Mouse (Mus musculus): ENCODE results near the gene Cox4i2. TPM values are rescaled to one million over a fixed set of nuclear protein-coding genes. Genes with fewer than 3 reads are reported as not detected.

Gene Cox4i2
- total RNA-seq, 2 experiments from 2014 or later: 1.4 to 1.6 TPM

- no peak for DNase-seq (ENCODE audit: low spot score in 2 of 2)
- no peak overlapping the region for H3K27ac ChIP-seq
- no peak overlapping the region for H3K4me3 ChIP-seq
- TF ChIP-seq CTCF (conservative IDR thresholded peaks at IDR 0.05): no peak
Measured at GRCm38 (mm10) chr2:152764172-152765044, 10.4 kb downstream of the Cox4i2 start.

- no peak for DNase-seq (ENCODE audit: low spot score in 2 of 2)
- H3K27ac ChIP-seq: no peak overlapping the region
- no peak for TF ChIP-seq CTCF (conservative IDR thresholded peaks at IDR 0.05)
- no peak overlapping the region for H3K4me3 ChIP-seq
Measured at GRCm38 (mm10) chr2:152765045-152765674, 11.2 kb downstream of the Cox4i2 start.

GRCm38 (mm10) chr2:152766387-152767123 is 12.6 kb downstream of the Cox4i2 start:
- TF ChIP-seq CTCF (conservative IDR thresholded peaks at IDR 0.05): peak; percentile 90
- peak; percentile 76 to 92 for DNase-seq (ENCODE audit: low spot score in 2 of 2)

GRCm38 (mm10) chr2:152767618-152768271 is 13.8 kb downstream of the Cox4i2 start:
- no peak for DNase-seq (ENCODE audit: low spot score in 2 of 2)
- H3K4me3 ChIP-seq: no peak overlapping the region
- no peak overlapping the region for H3K27ac ChIP-seq
- peak; percentile 76 for TF ChIP-seq CTCF (conservative IDR thresholded peaks at IDR 0.05)

More at GRCm38 (mm10) chr2:152766387-152767123, 12.6 kb downstream of the Cox4i2 start:
- Histone ChIP-seq H3K27ac (no peak overlapping the region), H3K4me3 (no peak overlapping the region)

- no peak for DNase-seq (ENCODE audit: low spot score in 2 of 2)
- Histone ChIP-seq H3K27ac (no peak overlapping the region), H3K4me3 (no peak overlapping the region)
- no peak for TF ChIP-seq CTCF (conservative IDR thresholded peaks at IDR 0.05)
Measured at GRCm38 (mm10) chr2:152769677-152770076, 15.7 kb downstream of the Cox4i2 start.

- Histone ChIP-seq H3K27ac (no peak overlapping the region), H3K4me3 (no peak overlapping the region)
- DNase-seq (ENCODE audit: low spot score in 2 of 2): no peak
- no peak for TF ChIP-seq CTCF (conservative IDR thresholded peaks at IDR 0.05)
Measured at GRCm38 (mm10) chr2:152771571-152771970, 17.6 kb downstream of the Cox4i2 start.

GRCm38 (mm10) chr2:152772231-152772630 is 18.3 kb downstream of the Cox4i2 start:
- Histone ChIP-seq H3K27ac (no peak overlapping the region), H3K4me3 (no peak overlapping the region)
- TF ChIP-seq CTCF (conservative IDR thresholded peaks at IDR 0.05): no peak
- DNase-seq (ENCODE audit: low spot score in 2 of 2): no peak

- H3K4me3 ChIP-seq: no peak overlapping the region
- peak overlapping the region; percentile 90 for H3K27ac ChIP-seq
- no peak for DNase-seq (ENCODE audit: low spot score in 2 of 2)
- TF ChIP-seq CTCF (conservative IDR thresholded peaks at IDR 0.05): no peak
Measured at GRCm38 (mm10) chr2:152775357-152775756, 21.4 kb downstream of the Cox4i2 start.

- DNase-seq (ENCODE audit: low spot score in 2 of 2): no peak
- TF ChIP-seq CTCF (conservative IDR thresholded peaks at IDR 0.05): no peak
- Histone ChIP-seq H3K4me3 (no peak overlapping the region), H3K27ac (peak overlapping the region; percentile 90)
Measured at GRCm38 (mm10) chr2:152776019-152776418, 22.0 kb downstream of the Cox4i2 start.

- Histone ChIP-seq H3K4me3 (no peak overlapping the region), H3K27ac (peak overlapping the region; percentile 90)
- peak; percentile 77 to 91 for DNase-seq (ENCODE audit: low spot score in 2 of 2)
- TF ChIP-seq CTCF (conservative IDR thresholded peaks at IDR 0.05): no peak
Measured at GRCm38 (mm10) chr2:152776435-152776834, 22.5 kb downstream of the Cox4i2 start.

GRCm38 (mm10) chr2:152777081-152777480 is 23.1 kb downstream of the Cox4i2 start:
- H3K4me3 ChIP-seq: no peak overlapping the region
- H3K27ac ChIP-seq: peak overlapping the region; percentile 90
- TF ChIP-seq CTCF (conservative IDR thresholded peaks at IDR 0.05): no peak
- no peak for DNase-seq (ENCODE audit: low spot score in 2 of 2)

- DNase-seq (ENCODE audit: low spot score in 2 of 2): no peak
- H3K4me3 ChIP-seq: no peak overlapping the region
- TF ChIP-seq CTCF (conservative IDR thresholded peaks at IDR 0.05): no peak
- H3K27ac ChIP-seq: peak overlapping the region; percentile 98
Measured at GRCm38 (mm10) chr2:152780466-152780865, 26.5 kb downstream of the Cox4i2 start.

Data from layer of hippocampus, adult 2 months (tissue).